ENCODE assay signal across 8 mouse cellular contexts in genomic region chr7:17060782-17061605, GRCm38 (mm10). TPM values are rescaled to one million over a fixed set of nuclear protein-coding genes. Genes with fewer than 3 reads are reported as not detected.
A peak's percentile ranks its signal among the peaks of the same experiment; 100 is the strongest.
DNase-seq lines count a peak whose midpoint lies in the region; ATAC-seq lines count a peak whose summit lies in the region.

No protein-coding gene starts in this region.

- H3K4me1 ChIP-seq in forebrain, embryonic 12.5 days: peaks cover 68% of the 10 kb centered on the region
- H3K4me1 ChIP-seq in limb, embryonic 15.5 days: peaks cover 65% of the 10 kb centered on the region
- H3K4me1 ChIP-seq in midbrain, embryonic 16.5 days (ENCODE audit: control insufficient read depth, insufficient read depth, low read length): peaks cover 12% of the 10 kb centered on the region

- H3K27me3 ChIP-seq in forebrain, embryonic 12.5 days: peaks cover 19% of the 10 kb centered on the region
- H3K27me3 ChIP-seq in limb, embryonic 15.5 days: no peaks in the 10 kb centered on the region
- H3K27me3 ChIP-seq in midbrain, embryonic 16.5 days (ENCODE audit: control insufficient read depth, insufficient read depth, low read depth, low read length): peaks cover 4% of the 10 kb centered on the region; the same call in 1 of the 2 replicates

- 74% methylated on average over 21 of the region's 22 CpGs for WGBS in forebrain, embryonic 12.5 days
- 67% methylated on average over 21 of the region's 22 CpGs for WGBS in limb, embryonic 15.5 days
- 65% methylated on average over 21 of the region's 22 CpGs for WGBS in midbrain, embryonic 16.5 days

- intact Hi-C loops in heart, postnatal 36 days (cut with DNase I): no loop called here

- H3K4me2 ChIP-seq in forebrain, embryonic 12.5 days: peak overlapping the region; percentile 67
- H3K4me2 ChIP-seq in limb, embryonic 15.5 days: peak overlapping the region; percentile 66
- peak overlapping the region; percentile 51 for H3K4me2 ChIP-seq in midbrain, embryonic 16.5 days (ENCODE audit: low read length)

- peak overlapping the region; percentile 12; the same call in 1 of the 2 replicates for H3K9ac ChIP-seq in forebrain, embryonic 12.5 days
- peak overlapping the region; percentile 48 for H3K9ac ChIP-seq in limb, embryonic 15.5 days
- H3K9ac ChIP-seq in midbrain, embryonic 16.5 days (ENCODE audit: low read depth, low read length): no peak overlapping the region

- H3K27ac ChIP-seq in forebrain, embryonic 12.5 days: peak overlapping the region; percentile 92
- H3K27ac ChIP-seq in limb, embryonic 15.5 days: peak overlapping the region; percentile 95
- peak overlapping the region; percentile 70 for H3K27ac ChIP-seq in midbrain, embryonic 16.5 days (ENCODE audit: low read length)

- H3K36me3 ChIP-seq in forebrain, embryonic 12.5 days (replicated peaks): no peaks in the 10 kb centered on the region
- no peaks in the 10 kb centered on the region for H3K36me3 ChIP-seq in limb, embryonic 15.5 days
- H3K36me3 ChIP-seq in midbrain, embryonic 16.5 days (ENCODE audit: control insufficient read depth, insufficient read depth, low read length): no peaks in the 10 kb centered on the region

- H3K9me3 ChIP-seq in forebrain, embryonic 12.5 days: no peaks in the 10 kb centered on the region
- no peaks in the 10 kb centered on the region for H3K9me3 ChIP-seq in limb, embryonic 15.5 days
- H3K9me3 ChIP-seq in midbrain, embryonic 16.5 days (replicated peaks; ENCODE audit: control insufficient read depth, low read length, poor library complexity, severe bottlenecking): no peaks in the 10 kb centered on the region

- peak; percentile 54 to 75 for DNase-seq in adrenal gland, adult (ENCODE audit: inconsistent age in 2 of 2, low spot score in 1 of 2)
- DNase-seq in adrenal gland, postnatal 25 days: no peak
- peak; percentile 27 for DNase-seq in A20 (ENCODE audit: low read depth, low spot score)
- DNase-seq in heart, postnatal 36 days: peak; percentile 48 to 70
- no peak for DNase-seq in ovary, postnatal 14 days (ENCODE audit: low spot score)

- H3K4me3 ChIP-seq in forebrain, embryonic 12.5 days (replicated peaks): peak overlapping the region; percentile 45; the same call in 1 of the 2 replicates
- H3K4me3 ChIP-seq in limb, embryonic 15.5 days: peak overlapping the region; percentile 63
- H3K4me3 ChIP-seq in midbrain, embryonic 16.5 days (ENCODE audit: low read depth, low read length): no peak overlapping the region

- ATAC-seq in forebrain, embryonic 12.5 days (ENCODE audit: low FRiP score): no peak
- no peak for ATAC-seq in limb, embryonic 15.5 days (ENCODE audit: insufficient number of reproducible peaks, low FRiP score, low TSS enrichment, low read depth)
- no peak for ATAC-seq in midbrain, embryonic 16.5 days

RNA-seq across cellular contexts. Expression of gene Hif3a, which starts 1.2 kb away (rescaled TPM):
- 2.1 and 3.5 TPM in 2 replicates for total RNA-seq in adrenal gland, postnatal 25 days (2021)
- polyA plus RNA-seq in forebrain, embryonic 12.5 days (2016; fragmentation: Nextera tagmentation; extraction: Ambion mirVana): 8.7 and 9.9 TPM in 2 replicates
- total RNA-seq in heart, postnatal 36 days (2021): 1 to 10 TPM; 2.5 to 2.6 TPM
- polyA plus RNA-seq in limb, embryonic 15.5 days (2015; fragmentation: Nextera tagmentation; extraction: Ambion mirVana): 29.0 and 33.4 TPM in 2 replicates
- polyA plus RNA-seq in midbrain, embryonic 16.5 days (2015; fragmentation: Nextera tagmentation; extraction: Ambion mirVana): 4.0 and 5.7 TPM in 2 replicates

RNA-seq across cellular contexts. Expression of gene Psg16, which starts 12.8 kb away (rescaled TPM):
- total RNA-seq in adrenal gland, postnatal 25 days (2021): 0.24 and 0.33 TPM in 2 replicates
- polyA plus RNA-seq in forebrain, embryonic 12.5 days (2016; fragmentation: Nextera tagmentation; extraction: Ambion mirVana): 0.26 and 0.27 TPM in 2 replicates
- under 1 TPM; 0.14 to 0.16 TPM for total RNA-seq in heart, postnatal 36 days (2021)
- 0.17 and 0.20 TPM in 2 replicates for polyA plus RNA-seq in limb, embryonic 15.5 days (2015; fragmentation: Nextera tagmentation; extraction: Ambion mirVana)
- polyA plus RNA-seq in midbrain, embryonic 16.5 days (2015; fragmentation: Nextera tagmentation; extraction: Ambion mirVana): 5.7 and 7.2 TPM in 2 replicates

RNA-seq across cellular contexts. Expression of gene Ppp5c, which starts 33.3 kb away (rescaled TPM):
- total RNA-seq in adrenal gland, postnatal 25 days (2021): 93.6 and 103 TPM in 2 replicates
- polyA plus RNA-seq in forebrain, embryonic 12.5 days (2016; fragmentation: Nextera tagmentation; extraction: Ambion mirVana): 107 and 112 TPM in 2 replicates
- total RNA-seq in heart, postnatal 36 days (2021): 100 to 1,000 TPM; 107 to 109 TPM
- polyA plus RNA-seq in limb, embryonic 15.5 days (2015; fragmentation: Nextera tagmentation; extraction: Ambion mirVana): 101 and 115 TPM in 2 replicates
- 118 and 127 TPM in 2 replicates for polyA plus RNA-seq in midbrain, embryonic 16.5 days (2015; fragmentation: Nextera tagmentation; extraction: Ambion mirVana)

Comparison
In these comparisons a context has a peak if more than half of its experiments do, and no peak if none do; other contexts are left out.
1. DNase-seq: peak in adrenal gland, adult (2 of 2), A20 (single experiment) and heart, postnatal 36 days (2 of 2); none in adrenal gland, postnatal 25 days (single experiment) and ovary, postnatal 14 days (single experiment).
2. Peak in every context shown above with its lines, with median percentiles within 50 percentile points of each other: H3K27ac ChIP-seq and H3K4me2 ChIP-seq.